Mouse (Mus musculus): Measurements from ENCODE around the gene Epha4.

DNA sequence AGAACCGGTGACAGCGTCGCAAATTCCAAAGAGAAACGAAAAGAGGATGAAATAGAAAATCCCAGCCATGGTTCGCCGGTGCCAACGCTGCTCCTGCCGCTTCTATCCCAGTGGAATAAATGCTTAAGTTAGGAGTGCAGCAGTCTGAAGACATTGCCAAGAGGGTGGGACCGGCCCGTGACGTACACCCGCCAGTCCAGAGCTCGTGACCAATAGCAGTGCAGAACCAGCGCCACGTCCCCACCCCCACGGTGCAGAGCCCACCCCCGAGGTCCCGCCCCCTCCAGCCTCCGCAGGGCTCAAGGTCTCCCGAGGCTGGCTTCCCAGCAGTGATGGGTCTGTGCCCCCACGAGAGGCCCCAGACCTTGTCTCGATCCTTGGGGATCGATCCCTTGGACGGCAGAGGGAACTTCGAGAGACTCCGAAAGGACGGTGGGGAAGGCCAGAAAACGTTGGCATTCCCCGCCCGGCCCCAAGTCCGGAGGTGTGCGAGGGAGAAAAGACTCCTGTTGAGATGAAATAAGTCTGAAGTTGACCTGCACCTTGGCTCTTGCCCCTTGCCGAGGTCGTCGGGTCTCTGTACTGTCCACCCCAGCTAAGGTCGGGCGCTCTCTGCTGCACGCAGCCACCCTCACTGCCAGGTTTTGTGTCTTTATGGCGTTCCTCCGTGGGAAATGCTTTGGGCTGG lies at the start of gene Epha4:
- TF ChIP-seq CTCF (IDR thresholded peaks at IDR 0.05; ENCODE audit: control insufficient read depth, insufficient read depth, insufficient replicate concordance, low read depth, low read length) (no peak), POLR2A (IDR thresholded peaks at IDR 0.05; ENCODE audit: control insufficient read depth, low read depth, low read length) (no peak)
